Mouse (Mus musculus): ENCODE results near the gene Sun2.

DNA sequence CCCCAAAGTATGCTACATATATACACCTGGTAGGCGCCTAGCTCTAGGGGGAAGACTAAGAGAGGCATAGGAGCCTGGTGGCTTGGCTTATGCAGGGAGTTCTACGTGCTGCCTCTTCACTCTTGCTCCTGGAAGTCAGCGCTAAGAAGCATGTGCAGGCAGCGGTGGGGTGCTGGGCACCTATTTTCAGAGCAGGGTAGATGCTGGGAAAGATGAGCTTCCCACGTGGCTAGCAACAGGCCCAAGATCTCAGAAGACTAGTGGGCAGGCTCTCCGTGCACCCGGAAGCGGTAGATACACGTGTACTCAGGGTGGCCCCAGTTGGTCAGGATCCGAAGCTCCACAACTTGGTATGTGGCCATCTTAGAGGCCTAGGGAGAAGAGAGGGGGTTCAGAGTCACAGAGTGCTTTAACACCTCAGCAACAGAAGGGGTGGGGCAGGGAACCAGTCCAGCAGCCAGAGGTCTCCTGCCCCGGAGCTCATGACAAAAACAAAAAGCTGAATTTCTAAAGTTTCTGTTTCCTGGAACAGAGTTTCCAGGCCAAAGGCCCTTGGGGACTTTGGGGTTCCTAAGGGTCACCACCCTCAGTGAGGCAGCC is 17.0 kb downstream of the Sun2 start:
- no peak for TF ChIP-seq CTCF (IDR thresholded peaks at IDR 0.05; ENCODE audit: low read depth, low read length)
- no peak for TF ChIP-seq POLR2A (IDR thresholded peaks at IDR 0.05; ENCODE audit: extremely low read depth, insufficient read depth, low read length)

Measured in liver, adult 2 months (tissue).